Mouse (Mus musculus) hindbrain, embryonic 12.5 days (tissue): Measurements from ENCODE around the gene Cdh23. TPM values are rescaled to one million over a fixed set of nuclear protein-coding genes. Genes with fewer than 3 reads are reported as not detected.

Source experiments
- ATAC-seq: fragments of 200-750 bp; cut with Nextera tagmentation; 2 replicates; pipeline ENCODE4 v1.8.0; 2017; ENCODE audit warnings: moderate TSS enrichment; ENCODE audit not compliant: low FRiP score
- H3K27ac ChIP-seq: fragments of 300-500 bp; sonication (generic); 2 replicates; pipeline ENCODE4 v1.5.1; 2016; ENCODE audit warnings: mild to moderate bottlenecking
- H3K27me3 ChIP-seq: fragments of 300-500 bp; sonication (generic); 2 replicates; pipeline ENCODE4 v1.6.1; 2016; ENCODE audit warnings: mild to moderate bottlenecking
- H3K36me3 ChIP-seq: fragments of 300-500 bp; sonication (generic); 2 replicates; pipeline ENCODE4 v1.6.1; 2016; ENCODE audit warnings: mild to moderate bottlenecking
- H3K4me1 ChIP-seq: fragments of 300-500 bp; sonication (generic); 2 replicates; pipeline ENCODE4 v1.6.1; 2016
- H3K4me2 ChIP-seq: fragments of 300-500 bp; sonication (generic); replicated peaks from 2 replicates; pipeline ENCODE4 v1.6.1; 2016; ENCODE audit warnings: mild to moderate bottlenecking
- H3K4me3 ChIP-seq: fragments of 300-500 bp; sonication (generic); 2 replicates; pipeline ENCODE4 v1.5.1; 2016; ENCODE audit warnings: mild to moderate bottlenecking
- H3K9ac ChIP-seq: fragments of 300-500 bp; sonication (generic); 2 replicates; pipeline ENCODE4 v1.6.1; 2016; ENCODE audit warnings: mild to moderate bottlenecking, moderate library complexity
- H3K9me3 ChIP-seq: fragments of 300-500 bp; sonication (generic); replicated peaks from 2 replicates; pipeline ENCODE4 v1.6.1; 2016; ENCODE audit warnings: mild to moderate bottlenecking
- WGBS: fragments of 180-500 bp; shearing (Covaris S2); methylation state at CpG from one replicate; pipeline ENCODE4 v1.1.7; 2016; 5-methylcytosine and 5-hydroxymethylcytosine counted together
- polyA plus RNA-seq: library from polyadenylated mRNA; unstranded; fragments of >200 nt; fragmentation: Nextera tagmentation; extraction: Ambion mirVana; gene quantifications from 2 replicates; pipeline ENCODE4 v1.2.1, GENCODE M21; 2016

Cdh23 gene
- polyA plus RNA-seq, 1 experiment from 2014 or later, result 0.19 TPM

- Histone ChIP-seq H3K36me3 (no peaks in the 10 kb centered on the region), H3K27ac (no peak overlapping the region), H3K4me2 (no peak overlapping the region), H3K9ac (no peak overlapping the region), H3K9me3 (no peaks in the 10 kb centered on the region), H3K4me1 (peaks cover 25% of the 10 kb centered on the region), H3K4me3 (no peak overlapping the region), H3K27me3 (peaks cover 16% of the 10 kb centered on the region; the same call in 1 of the 2 replicates)
- 25% methylated on average over 7 of the region's 7 CpGs for WGBS
- ATAC-seq, result no peak
Observed at GRCm38 (mm10) chr10:60562946-60563345, 133.3 kb downstream of the Cdh23 start.

- Histone ChIP-seq H3K27me3 (no peaks in the 10 kb centered on the region), H3K27ac (peak overlapping the region; percentile 62; the same call in 1 of the 2 replicates), H3K36me3 (no peaks in the 10 kb centered on the region), H3K4me3 (no peak overlapping the region), H3K4me1 (peaks cover 17% of the 10 kb centered on the region), H3K9ac (no peak overlapping the region), H3K9me3 (no peaks in the 10 kb centered on the region), H3K4me2 (no peak overlapping the region)
- ATAC-seq, result peak; percentile 71
- 9% methylated on average over 9 of the region's 9 CpGs for WGBS
Observed at GRCm38 (mm10) chr10:60558491-60558927, 137.8 kb downstream of the Cdh23 start.

- Histone ChIP-seq H3K9me3 (no peaks in the 10 kb centered on the region), H3K4me2 (no peak overlapping the region), H3K27me3 (no peaks in the 10 kb centered on the region), H3K36me3 (no peaks in the 10 kb centered on the region), H3K4me1 (peaks cover 6% of the 10 kb centered on the region), H3K9ac (no peak overlapping the region), H3K4me3 (no peak overlapping the region), H3K27ac (no peak overlapping the region)
- ATAC-seq, result no peak
- 48% methylated on average over 4 of the region's 4 CpGs for WGBS
Observed at GRCm38 (mm10) chr10:60552951-60553635, 143.2 kb downstream of the Cdh23 start.

GRCm38 (mm10) chr10:60539164-60539914 lies 157.0 kb downstream of the Cdh23 start:
- no peak for ATAC-seq
- 82% methylated on average over 18 of the region's 18 CpGs for WGBS
- no peaks in the 10 kb centered on the region for H3K36me3 ChIP-seq
- H3K9me3 ChIP-seq, result no peaks in the 10 kb centered on the region
- H3K4me1 ChIP-seq, result no peaks in the 10 kb centered on the region
- H3K4me3 ChIP-seq, result no peak overlapping the region
- H3K27ac ChIP-seq, result no peak overlapping the region
- no peak overlapping the region for H3K9ac ChIP-seq
- H3K4me2 ChIP-seq, result no peak overlapping the region
- peaks cover 4% of the 10 kb centered on the region; the same call in 1 of the 2 replicates for H3K27me3 ChIP-seq

- ATAC-seq, result 0 out of 2 replicates have a peak, but pooled peaks have one; percentile 39
- peaks cover 4% of the 10 kb centered on the region; the same call in 1 of the 2 replicates for H3K27me3 ChIP-seq
- H3K4me2 ChIP-seq, result no peak overlapping the region; the same call in 1 of the 2 replicates
- H3K9me3 ChIP-seq, result no peaks in the 10 kb centered on the region
- H3K27ac ChIP-seq, result no peak overlapping the region
- WGBS, result 16% methylated on average over 14 of the region's 14 CpGs
- no peaks in the 10 kb centered on the region for H3K4me1 ChIP-seq
- H3K4me3 ChIP-seq, result no peak overlapping the region
- no peak overlapping the region for H3K9ac ChIP-seq
- no peaks in the 10 kb centered on the region for H3K36me3 ChIP-seq
Observed at GRCm38 (mm10) chr10:60536098-60536811, 160.0 kb downstream of the Cdh23 start.

GRCm38 (mm10) chr10:60532502-60532901 lies 163.8 kb downstream of the Cdh23 start:
- no peaks in the 10 kb centered on the region for H3K36me3 ChIP-seq
- ATAC-seq, result no peak
- H3K9me3 ChIP-seq, result no peaks in the 10 kb centered on the region
- H3K27ac ChIP-seq, result no peak overlapping the region
- WGBS, result 68% methylated on average over 4 of the region's 4 CpGs
- peaks cover 2% of the 10 kb centered on the region; the same call in 1 of the 2 replicates for H3K4me1 ChIP-seq
- H3K9ac ChIP-seq, result peak overlapping the region; percentile 18; the same call in 1 of the 2 replicates
- H3K4me2 ChIP-seq, result no peak overlapping the region
- no peak overlapping the region for H3K4me3 ChIP-seq
- H3K27me3 ChIP-seq, result peaks cover 11% of the 10 kb centered on the region; the same call in 1 of the 2 replicates

GRCm38 (mm10) chr10:60531349-60531748 lies 164.9 kb downstream of the Cdh23 start:
- peaks cover 3% of the 10 kb centered on the region; the same call in 1 of the 2 replicates for H3K4me1 ChIP-seq
- no peak overlapping the region for H3K4me2 ChIP-seq
- no peak overlapping the region for H3K27ac ChIP-seq
- WGBS, result 28% methylated on average over 2 of the region's 2 CpGs
- no peak overlapping the region for H3K9ac ChIP-seq
- H3K27me3 ChIP-seq, result peaks cover 11% of the 10 kb centered on the region; the same call in 1 of the 2 replicates
- no peak for ATAC-seq
- no peaks in the 10 kb centered on the region for H3K36me3 ChIP-seq
- no peaks in the 10 kb centered on the region for H3K9me3 ChIP-seq
- no peak overlapping the region for H3K4me3 ChIP-seq

- no peak for ATAC-seq
- Histone ChIP-seq H3K4me2 (no peak overlapping the region), H3K4me1 (peaks cover 3% of the 10 kb centered on the region; the same call in 1 of the 2 replicates), H3K27me3 (peaks cover 11% of the 10 kb centered on the region; the same call in 1 of the 2 replicates), H3K9ac (no peak overlapping the region), H3K36me3 (no peaks in the 10 kb centered on the region), H3K4me3 (no peak overlapping the region), H3K9me3 (no peaks in the 10 kb centered on the region), H3K27ac (no peak overlapping the region)
- 75% methylated on average over 10 of the region's 10 CpGs for WGBS
Observed at GRCm38 (mm10) chr10:60530633-60531032, 165.7 kb downstream of the Cdh23 start.

GRCm38 (mm10) chr10:60527949-60528348 lies 168.3 kb downstream of the Cdh23 start:
- Histone ChIP-seq H3K4me2 (no peak overlapping the region), H3K9ac (no peak overlapping the region), H3K9me3 (no peaks in the 10 kb centered on the region), H3K4me1 (peaks cover 3% of the 10 kb centered on the region; the same call in 1 of the 2 replicates), H3K4me3 (no peak overlapping the region), H3K27ac (no peak overlapping the region), H3K36me3 (no peaks in the 10 kb centered on the region), H3K27me3 (0 out of 2 replicates have a peak, but pooled peaks cover 7% of the 10 kb centered on the region)
- ATAC-seq, result 0 out of 2 replicates have a peak, but pooled peaks have one; percentile 17
- 75% methylated on average over 7 of the region's 7 CpGs for WGBS

GRCm38 (mm10) chr10:60525081-60525480 lies 171.2 kb downstream of the Cdh23 start:
- no peak for ATAC-seq
- 0 out of 2 replicates have a peak, but pooled peaks cover 7% of the 10 kb centered on the region for H3K27me3 ChIP-seq
- H3K9me3 ChIP-seq, result no peaks in the 10 kb centered on the region
- H3K36me3 ChIP-seq, result no peaks in the 10 kb centered on the region
- peaks cover 3% of the 10 kb centered on the region; the same call in 1 of the 2 replicates for H3K4me1 ChIP-seq
- H3K4me2 ChIP-seq, result no peak overlapping the region
- no peak overlapping the region for H3K27ac ChIP-seq
- 78% methylated on average over 8 of the region's 8 CpGs for WGBS
- H3K4me3 ChIP-seq, result no peak overlapping the region
- no peak overlapping the region for H3K9ac ChIP-seq

- H3K27ac ChIP-seq, result no peak overlapping the region
- ATAC-seq, result no peak
- WGBS, result 87% methylated on average over 11 of the region's 11 CpGs
- no peak overlapping the region for H3K4me2 ChIP-seq
- no peaks in the 10 kb centered on the region for H3K27me3 ChIP-seq
- no peak overlapping the region for H3K9ac ChIP-seq
- H3K9me3 ChIP-seq, result no peaks in the 10 kb centered on the region
- H3K4me3 ChIP-seq, result no peak overlapping the region
- H3K4me1 ChIP-seq, result no peaks in the 10 kb centered on the region
- no peaks in the 10 kb centered on the region for H3K36me3 ChIP-seq
Observed at GRCm38 (mm10) chr10:60516286-60516685, 180.0 kb downstream of the Cdh23 start.

GRCm38 (mm10) chr10:60498538-60498937 lies 197.8 kb downstream of the Cdh23 start:
- Histone ChIP-seq H3K27me3 (peaks cover 8% of the 10 kb centered on the region; the same call in 1 of the 2 replicates), H3K4me3 (no peak overlapping the region), H3K27ac (no peak overlapping the region), H3K36me3 (no peaks in the 10 kb centered on the region), H3K9ac (no peak overlapping the region), H3K4me2 (no peak overlapping the region), H3K9me3 (0 out of 2 replicates have a peak, but pooled peaks cover 3% of the 10 kb centered on the region), H3K4me1 (peaks cover 5% of the 10 kb centered on the region; the same call in 1 of the 2 replicates)
- no peak for ATAC-seq
- 37% methylated on average over 4 of the region's 4 CpGs for WGBS
